Mouse (Mus musculus): Measurements from ENCODE around the gene Heatr5a. TPM values are rescaled to one million over a fixed set of nuclear protein-coding genes. Genes with fewer than 3 reads are reported as not detected.

Gene Heatr5a
- polyA plus RNA-seq (2012; rRNA removed), result 37.4 and 59.8 TPM in 2 replicates

DNA sequence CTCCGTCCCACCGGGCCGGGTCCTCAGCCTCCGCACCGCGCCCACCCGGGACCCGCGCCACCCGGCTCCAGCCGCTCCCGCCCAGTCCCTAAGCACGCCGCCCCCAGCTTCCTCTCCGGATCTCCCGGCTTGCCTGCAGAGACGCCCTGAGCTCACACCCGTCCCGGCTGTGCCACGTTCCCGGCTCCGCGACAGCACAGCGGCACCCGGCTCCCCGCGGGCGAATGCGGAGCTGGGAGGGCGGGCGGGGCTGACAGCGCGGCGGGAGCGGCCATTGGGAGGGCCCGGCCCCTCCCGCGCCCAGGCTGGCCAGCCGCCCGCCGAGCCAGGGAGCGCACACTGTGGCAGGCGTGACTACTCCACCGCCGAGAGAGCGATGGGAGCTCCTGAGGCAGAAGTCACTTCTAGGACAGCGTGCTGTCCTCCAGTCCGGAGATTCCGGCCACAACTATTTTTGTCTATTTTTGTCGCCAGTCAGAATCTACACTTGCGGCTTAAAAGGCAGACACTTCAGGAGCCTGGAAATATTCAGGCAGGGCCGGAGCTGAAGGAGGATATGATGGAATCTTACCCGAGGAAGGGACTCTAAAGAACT lies at the start of gene Heatr5a:
Gene Heatr5a (minus strand): TSS at position 252 of the 595 bp plus-strand sequence.

DNA sequence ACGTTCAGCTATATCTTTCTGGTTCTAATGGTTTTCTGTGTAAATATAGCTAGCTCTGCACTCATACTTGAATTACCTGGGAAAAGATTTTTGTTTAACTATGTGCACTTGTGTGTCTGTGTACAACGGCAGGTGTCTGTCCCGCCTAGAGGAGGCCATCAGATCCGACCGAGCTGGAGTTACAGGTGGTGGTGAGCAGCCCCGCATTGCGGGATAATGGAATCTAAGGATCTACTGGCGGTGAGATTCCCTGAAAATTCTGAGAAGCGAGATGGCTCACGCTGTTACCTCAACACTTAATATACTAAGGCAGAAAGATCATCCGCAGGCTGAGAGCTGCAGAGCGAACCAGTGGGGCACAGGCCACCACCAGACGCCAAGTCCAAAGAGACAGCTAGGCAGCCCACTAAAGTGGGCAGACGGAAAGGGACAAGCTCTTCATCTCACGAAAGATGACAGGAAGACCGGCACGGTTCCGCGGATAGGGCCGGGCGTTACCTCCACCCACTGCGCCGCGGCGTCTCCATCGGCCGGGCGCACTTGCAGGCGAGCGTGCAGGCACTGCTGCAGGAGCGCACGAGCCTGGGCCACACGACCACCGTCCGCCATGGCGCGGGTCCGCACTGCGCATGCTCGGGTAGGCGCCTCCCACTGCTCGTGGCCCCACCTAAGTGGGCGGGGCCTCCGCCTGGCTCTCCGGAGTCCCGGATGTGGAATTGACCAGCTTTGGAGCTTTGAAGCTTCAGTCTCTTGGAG lies 34.9 kb upstream of the Heatr5a start, which contains the start of gene Dtd2:
Gene Dtd2 (minus strand): TSS at position 625 of the 756 bp plus-strand sequence.

DNA sequence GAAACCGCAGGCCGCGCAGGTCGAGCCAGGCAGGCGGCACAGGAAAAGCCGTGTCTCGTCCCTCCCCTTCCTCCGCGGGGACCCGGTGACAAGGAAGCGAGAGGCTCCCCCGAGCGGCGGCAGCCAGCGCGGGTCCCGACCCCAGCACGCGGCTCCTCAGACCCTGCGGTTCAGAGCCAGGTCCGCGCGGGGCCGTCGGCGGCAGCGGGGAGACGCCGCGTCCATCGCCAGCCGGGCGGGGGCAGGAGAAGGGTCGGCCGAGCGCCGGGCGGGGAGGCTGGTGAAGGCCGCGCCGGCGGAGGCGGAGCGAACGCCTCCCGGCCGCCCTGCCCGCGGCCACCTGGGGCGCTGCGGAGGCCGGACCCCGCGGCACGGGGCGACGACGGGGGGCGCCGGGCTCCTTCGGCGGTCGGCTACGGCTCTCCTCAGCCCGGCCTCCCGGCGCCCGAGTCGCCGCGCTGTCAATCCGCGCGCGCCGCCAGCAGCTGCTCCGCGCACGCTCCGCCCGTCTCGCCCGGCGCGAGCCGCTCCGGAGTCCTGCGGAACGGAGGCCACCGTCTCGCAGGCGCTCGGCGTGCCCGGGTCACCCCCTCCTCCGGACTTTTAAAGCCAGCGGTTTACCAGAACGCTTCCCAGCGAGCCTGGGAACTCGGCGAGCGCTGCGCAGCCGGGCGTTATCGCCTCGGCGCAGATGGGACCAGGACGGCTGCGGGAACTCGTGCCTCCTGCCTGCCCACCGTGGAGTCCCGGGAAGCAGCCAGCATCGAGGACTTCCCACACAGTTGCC lies 141.6 kb downstream of the Heatr5a start, which contains the start of gene Hectd1:
Gene Hectd1 (minus strand): TSS at position 247 of the 787 bp plus-strand sequence.

Other genes starting within 250 kb of the Heatr5a start
- gene Hectd1, start 141.8 kb downstream of the Heatr5a start, polyA plus RNA-seq (2012; rRNA removed), result 8.7 and 11.2 TPM in 2 replicates
- 5.7 and 6.3 TPM in 2 replicates for gene Dtd2, start 35.2 kb upstream of the Heatr5a start, polyA plus RNA-seq (2012; rRNA removed)
- not detected in 2 replicates for gene Gpr33, start 56.7 kb upstream of the Heatr5a start, polyA plus RNA-seq (2012; rRNA removed)
- 0.56 and 2.6 TPM in 2 replicates for gene Nubpl, start 126.4 kb upstream of the Heatr5a start, polyA plus RNA-seq (2012; rRNA removed)

Data from colon, adult 2 months (tissue).